Mouse (Mus musculus): ENCODE measurements around the gene Asnsd1. TPM values are rescaled to one million over a fixed set of nuclear protein-coding genes. Genes with fewer than 3 reads are reported as not detected.

The Asnsd1 gene
- total RNA-seq (2023), result 10 to 100 TPM; 48.2 to 49.8 TPM

GRCm38 (mm10) chr1:53352327-53353261 is at the start of gene Asnsd1, which contains the start of the genes Asdurf and Gm28551:
Asnsd1 (minus strand) TSS chr1:53352752.
Asdurf (minus strand) TSS chr1:53352619.
Gm28551 (minus strand) TSS chr1:53352667.

GRCm38 (mm10) chr1:53312989-53313967 is 39.3 kb downstream of the Asnsd1 start, which contains the start of gene Osgepl1:
Osgepl1 (plus strand) TSS chr1:53313624.

DNA sequence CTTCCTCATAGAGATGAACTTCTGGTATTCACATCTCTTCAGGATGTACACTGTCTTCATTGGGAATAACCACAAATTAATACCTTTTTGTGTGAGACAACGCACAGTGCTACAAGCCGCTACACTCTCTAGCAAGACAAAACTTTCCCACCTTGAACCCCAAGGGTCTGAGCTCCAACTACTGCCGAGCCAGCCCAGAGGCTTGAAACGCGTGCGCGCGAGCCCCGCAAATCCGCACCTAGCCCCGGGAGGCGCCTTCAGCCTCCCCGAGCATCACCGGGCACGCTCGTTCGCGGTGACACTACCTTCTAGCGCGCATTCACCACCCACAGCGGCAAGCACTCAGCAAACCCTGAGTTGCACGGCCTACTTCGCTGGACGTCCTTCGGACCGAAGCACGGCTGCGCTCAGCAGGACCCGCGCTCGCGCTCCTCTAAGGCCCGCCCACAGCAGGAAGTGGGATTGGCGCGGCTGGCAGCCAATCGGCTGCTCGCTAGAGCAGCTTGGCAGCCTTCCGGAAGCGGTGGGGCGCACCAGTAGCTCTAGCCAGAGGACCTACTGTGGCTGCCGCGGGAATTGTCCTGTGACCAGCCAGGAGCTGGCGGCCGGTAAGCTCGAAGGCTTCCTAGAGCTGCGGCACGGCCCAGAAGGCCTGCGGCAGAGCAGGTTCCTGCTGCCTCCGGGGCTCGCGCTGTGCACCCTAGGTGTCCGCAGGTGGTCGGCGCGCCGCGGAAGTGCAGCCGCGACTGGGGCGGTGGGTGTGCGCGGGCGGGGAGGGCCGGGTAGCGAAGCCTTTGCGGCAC is 55.8 kb downstream of the Asnsd1 start, which contains the start of the genes Pms1, Ormdl1 and Gm28778:
Gene Pms1, minus strand, starts transcription at position 438 of the 803 bp plus-strand sequence.
Gene Ormdl1, plus strand, starts transcription at position 515 of the 803 bp plus-strand sequence.
Gene Gm28778, plus strand, starts transcription at position 531 of the 803 bp plus-strand sequence.

Other genes starting within 250 kb of the Asnsd1 start
- gene 1700019A02Rik, start 165.1 kb downstream of the Asnsd1 start, total RNA-seq (2023), result not detected
- gene Pms1, start 55.7 kb downstream of the Asnsd1 start, total RNA-seq (2023), result 1 to 10 TPM; 4.6 to 8.1 TPM
- 10 to 100 TPM; 11.4 to 12.1 TPM for gene Ormdl1, start 55.7 kb downstream of the Asnsd1 start, total RNA-seq (2023)
- 1 to 10 TPM in 1 of 2 experiments, not detected in 1; 1.6 TPM for gene Gm28778, start 55.6 kb downstream of the Asnsd1 start, total RNA-seq (2023)
- gene Osgepl1, start 39.1 kb downstream of the Asnsd1 start, total RNA-seq (2023), result 1 to 10 TPM; 4.3 to 5.1 TPM
- gene Asdurf, start 133 bp downstream of the Asnsd1 start, total RNA-seq (2023), result 1 to 10 TPM in 1 of 2 experiments, not detected in 1; 9.7 TPM
- not detected for gene Gm28551, start 85 bp downstream of the Asnsd1 start, total RNA-seq (2023)